Mouse (Mus musculus) CD4-positive helper T cell, adult 2 months (primary cell): ENCODE measurements around the gene Pgf.

Experiments used
- DNase-seq: peaks from one replicate; pipeline ENCODE4 v3.0.0-alpha.2; 2012; ENCODE audit warnings: low read depth, missing footprints, low spot score

Gene Pgf

GRCm38 (mm10) chr12:85126986-85127603 lies 50.5 kb downstream of the Pgf start:
- peak; percentile 53 for DNase-seq

GRCm38 (mm10) chr12:85124751-85125150 lies 52.8 kb downstream of the Pgf start:
- no peak for DNase-seq

GRCm38 (mm10) chr12:85123645-85124044 lies 53.9 kb downstream of the Pgf start:
- peak; percentile 33 for DNase-seq

GRCm38 (mm10) chr12:85123108-85123530 lies 54.5 kb downstream of the Pgf start:
- DNase-seq, result peak; percentile 68

GRCm38 (mm10) chr12:85121806-85122459 lies 55.7 kb downstream of the Pgf start:
- DNase-seq, result no peak
